Mouse (Mus musculus) brain, embryonic 18.5 days (tissue): Measurements from ENCODE around the gene Ambra1.
"Not testable (repeated sequence)": the region's sequence is repeated elsewhere in the genome, so short reads cannot be mapped to it uniquely, and the experiment has no call there.

ENCODE experiments used
- DNase-seq: peaks from one replicate; pipeline ENCODE4 v3.0.0-alpha.2; 2012; ENCODE audit warnings: low read depth, low spot score

Gene Ambra1

GRCm38 (mm10) chr2:91729971-91730821 lies at the start of gene Ambra1:
Gene Ambra1, plus strand, starts transcription at chr2:91730134.
- peak; percentile 86 for DNase-seq

GRCm38 (mm10) chr2:91682850-91683249 lies 47.1 kb upstream of the Ambra1 start:
- DNase-seq, result peak; percentile 14

- no peak for DNase-seq
Measured at GRCm38 (mm10) chr2:91683919-91684318, 46.0 kb upstream of the Ambra1 start.

- DNase-seq, result no peak
Measured at GRCm38 (mm10) chr2:91689452-91689851, 40.5 kb upstream of the Ambra1 start.

- DNase-seq, result no peak
Measured at GRCm38 (mm10) chr2:91695436-91696224, 34.3 kb upstream of the Ambra1 start.

- no peak for DNase-seq
Measured at GRCm38 (mm10) chr2:91696225-91696590, 33.7 kb upstream of the Ambra1 start.

GRCm38 (mm10) chr2:91699225-91699624 lies 30.7 kb upstream of the Ambra1 start:
- DNase-seq, result no peak

- no peak for DNase-seq
Measured at GRCm38 (mm10) chr2:91701366-91701765, 28.6 kb upstream of the Ambra1 start.

GRCm38 (mm10) chr2:91705736-91706135 lies 24.2 kb upstream of the Ambra1 start:
- DNase-seq, result no peak

GRCm38 (mm10) chr2:91706456-91706855 lies 23.5 kb upstream of the Ambra1 start:
- no peak for DNase-seq

GRCm38 (mm10) chr2:91708361-91708760 lies 21.6 kb upstream of the Ambra1 start:
- DNase-seq, result no peak

GRCm38 (mm10) chr2:91710272-91711234 lies 19.4 kb upstream of the Ambra1 start, which contains the start of the genes Atg13 and Harbi1:
Gene Atg13, minus strand, starts transcription at chr2:91710576.
Gene Harbi1, plus strand, starts transcription at chr2:91710852.
- peak; percentile 80 for DNase-seq

- DNase-seq, result no peak
Measured at GRCm38 (mm10) chr2:91711256-91711925, 18.5 kb upstream of the Ambra1 start.

GRCm38 (mm10) chr2:91714921-91715320 lies 15.0 kb upstream of the Ambra1 start:
- no peak for DNase-seq

- DNase-seq, result no peak
Measured at GRCm38 (mm10) chr2:91718276-91718675, 11.7 kb upstream of the Ambra1 start.

GRCm38 (mm10) chr2:91723382-91723781 lies 6.6 kb upstream of the Ambra1 start:
- DNase-seq, result no peak

GRCm38 (mm10) chr2:91723951-91724350 lies 6.0 kb upstream of the Ambra1 start:
- DNase-seq, result no peak

GRCm38 (mm10) chr2:91724716-91725115 lies 5.2 kb upstream of the Ambra1 start:
- no peak for DNase-seq

GRCm38 (mm10) chr2:91725476-91725875 lies 4.5 kb upstream of the Ambra1 start:
- not testable (repeated sequence) for DNase-seq

- DNase-seq, result no peak
Measured at GRCm38 (mm10) chr2:91727011-91727410, 2.9 kb upstream of the Ambra1 start.

GRCm38 (mm10) chr2:91729571-91729970 lies 363 bp upstream of the Ambra1 start:
- no peak for DNase-seq
